Mouse (Mus musculus) layer of hippocampus, adult 18-20 months (tissue): ENCODE results near the gene Nrp1. TPM values are rescaled to one million over a fixed set of nuclear protein-coding genes. Genes with fewer than 3 reads are reported as not detected.

Experiments
- DNase-seq, 2 experiments: peaks; one replicate each; pipeline ENCODE4 v3.0.0; 2022; ENCODE audit warnings: low spot score in 2 of 2
- long read RNA-seq: library from polyadenylated mRNA; stranded (forward); transcript quantifications from one replicate; pipeline ENCODE4 v2.0.0, GENCODE M21; 2021
- total RNA-seq, 2 experiments: library from RNA; stranded (reverse); gene quantifications; 2 replicates each; pipeline ENCODE4 v1.2.3; 2021

Nrp1 gene
- 10 to 100 TPM; 90.2 to 91.4 TPM for total RNA-seq
- long read RNA-seq, transcript Nrp1-201 (17 exons, 3,597 nt) = major isoform, 53 of 105 reads
- long read RNA-seq, partial matches to known transcripts = 41 of 105 reads
- long read RNA-seq, other reads (novel, unspliced or antisense) = 11 of 105 reads

GRCm38 (mm10) chr8:128358406-128358755 lies at the start of gene Nrp1:
Nrp1 (plus strand) TSS chr8:128358604.
- DNase-seq = peak; percentile 46 to 58

GRCm38 (mm10) chr8:128320797-128321196 lies 37.6 kb upstream of the Nrp1 start:
- DNase-seq = no peak

GRCm38 (mm10) chr8:128327281-128327680 lies 31.1 kb upstream of the Nrp1 start:
- no peak for DNase-seq

- no peak for DNase-seq
Measured at GRCm38 (mm10) chr8:128327922-128328321, 30.5 kb upstream of the Nrp1 start.

- no peak for DNase-seq
Measured at GRCm38 (mm10) chr8:128329502-128329901, 28.9 kb upstream of the Nrp1 start.

- peak; percentile 17 to 45 for DNase-seq
Measured at GRCm38 (mm10) chr8:128335976-128336375, 22.4 kb upstream of the Nrp1 start.

GRCm38 (mm10) chr8:128338951-128339350 lies 19.5 kb upstream of the Nrp1 start:
- DNase-seq = no peak

- no peak for DNase-seq
Measured at GRCm38 (mm10) chr8:128339521-128339920, 18.9 kb upstream of the Nrp1 start.

- no peak for DNase-seq
Measured at GRCm38 (mm10) chr8:128350405-128350804, 8.0 kb upstream of the Nrp1 start.

- DNase-seq = no peak
Measured at GRCm38 (mm10) chr8:128351211-128351610, 7.2 kb upstream of the Nrp1 start.

GRCm38 (mm10) chr8:128352821-128353220 lies 5.6 kb upstream of the Nrp1 start:
- DNase-seq = no peak

GRCm38 (mm10) chr8:128353999-128354398 lies 4.4 kb upstream of the Nrp1 start:
- no peak for DNase-seq

- DNase-seq = no peak
Measured at GRCm38 (mm10) chr8:128355091-128355490, 3.3 kb upstream of the Nrp1 start.

- DNase-seq = no peak
Measured at GRCm38 (mm10) chr8:128356170-128356569, 2.2 kb upstream of the Nrp1 start.

GRCm38 (mm10) chr8:128356796-128357539 lies 1.4 kb upstream of the Nrp1 start:
- peak; percentile 32 to 62 for DNase-seq

- peak; percentile 66 to 89 for DNase-seq
Measured at GRCm38 (mm10) chr8:128357540-128358405, 631 bp upstream of the Nrp1 start.

GRCm38 (mm10) chr8:128358756-128359520 lies 534 bp downstream of the Nrp1 start:
- peak; percentile 57 to 78 for DNase-seq

GRCm38 (mm10) chr8:128359521-128360318 lies 1.3 kb downstream of the Nrp1 start:
- DNase-seq = no peak

GRCm38 (mm10) chr8:128361343-128361870 lies 3.0 kb downstream of the Nrp1 start:
- DNase-seq = no peak

GRCm38 (mm10) chr8:128362940-128363595 lies 4.7 kb downstream of the Nrp1 start:
- DNase-seq = peak; percentile 78 to 95
